Mouse (Mus musculus): ENCODE measurements around the gene Gsta2. TPM values are rescaled to one million over a fixed set of nuclear protein-coding genes. Genes with fewer than 3 reads are reported as not detected.

Gene Gsta2
- not detected in 2 replicates for polyA plus RNA-seq (2016; fragmentation: Nextera tagmentation; extraction: Ambion mirVana)

- no peaks in the 10 kb centered on the region for H3K4me1 ChIP-seq
- no peak within 1 kb of the TSS for H3K4me2 ChIP-seq (replicated peaks)
- no peaks in the 10 kb centered on the region for H3K36me3 ChIP-seq
- no peak for ATAC-seq (ENCODE audit: low FRiP score)
- no peak within 1 kb of the TSS for H3K4me3 ChIP-seq
- no peaks in the 10 kb centered on the region for H3K9me3 ChIP-seq (replicated peaks)
- no peak within 1 kb of the TSS for H3K27ac ChIP-seq
- H3K27me3 ChIP-seq = no peaks in the 10 kb centered on the region
- WGBS = 87% methylated on average over 8 of the region's 8 CpGs
- H3K9ac ChIP-seq = no peak within 1 kb of the TSS
Observed at GRCm38 (mm10) chr9:78355611-78356010, at the start of gene Gsta2. Gene Gsta2 (minus strand): TSS chr9:78355788.

DNA sequence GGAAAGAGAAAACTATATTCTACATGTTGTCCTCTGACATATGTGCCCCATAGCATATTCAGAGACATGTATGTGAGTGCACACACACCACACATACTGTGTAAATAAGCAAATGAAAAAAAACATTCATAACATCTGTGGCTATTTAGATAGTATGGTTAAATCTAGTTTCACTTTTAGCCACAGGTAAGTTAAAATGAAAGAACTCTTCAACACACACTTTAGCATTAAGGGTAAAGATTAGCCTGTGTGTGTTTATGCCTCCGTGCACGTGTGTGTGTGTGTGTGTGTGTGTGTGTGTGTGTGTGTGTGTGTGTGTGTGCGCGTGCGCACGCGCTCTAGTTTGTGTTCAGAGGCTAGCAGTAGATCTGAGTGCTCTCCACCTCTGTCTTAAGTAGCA is 46.0 kb upstream of the Gsta2 start:
- WGBS = 91% methylated on average over 7 of the region's 7 CpGs

DNA sequence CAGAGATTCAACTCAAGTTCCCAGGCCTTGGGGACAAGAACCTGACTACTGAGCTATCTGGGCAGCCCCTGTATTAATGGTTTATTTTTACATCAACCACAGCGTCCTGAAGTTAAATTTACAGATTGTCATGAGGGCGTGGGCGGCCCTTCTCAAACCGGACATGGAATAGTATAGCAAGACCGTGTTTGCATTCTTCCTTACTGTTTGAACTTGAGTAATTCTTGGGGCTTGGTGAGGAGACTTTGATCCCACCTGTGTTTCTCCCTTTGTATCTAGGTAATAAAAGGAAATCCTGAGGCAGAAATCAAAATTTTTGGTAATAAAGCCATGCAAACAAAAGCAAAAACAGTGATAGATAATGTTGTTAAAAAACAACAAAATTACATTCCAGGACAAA is 45.0 kb upstream of the Gsta2 start:
- no peak overlapping the region for H3K4me2 ChIP-seq (replicated peaks)
- no peak overlapping the region for H3K9ac ChIP-seq
- no peak for ATAC-seq (ENCODE audit: low FRiP score)
- H3K27me3 ChIP-seq = peaks cover 29% of the 10 kb centered on the region
- no peaks in the 10 kb centered on the region for H3K36me3 ChIP-seq
- H3K9me3 ChIP-seq (replicated peaks) = no peaks in the 10 kb centered on the region
- H3K4me3 ChIP-seq = no peak overlapping the region
- no peak overlapping the region for H3K27ac ChIP-seq
- H3K4me1 ChIP-seq = 0 out of 2 replicates have a peak, but pooled peaks cover 6% of the 10 kb centered on the region
- 89% methylated on average over 5 of the region's 5 CpGs for WGBS

More for the DNA sequence above, 46.0 kb upstream of the Gsta2 start:
- no peaks in the 10 kb centered on the region for H3K4me1 ChIP-seq
- H3K27me3 ChIP-seq = peaks cover 19% of the 10 kb centered on the region
- no peak overlapping the region for H3K27ac ChIP-seq
- H3K4me3 ChIP-seq = no peak overlapping the region
- ATAC-seq (ENCODE audit: low FRiP score) = no peak
- H3K9ac ChIP-seq = no peak overlapping the region
- no peaks in the 10 kb centered on the region for H3K9me3 ChIP-seq (replicated peaks)
- H3K4me2 ChIP-seq (replicated peaks) = no peak overlapping the region
- H3K36me3 ChIP-seq = no peaks in the 10 kb centered on the region

GRCm38 (mm10) chr9:78396517-78396916 is 40.9 kb upstream of the Gsta2 start:
- peaks cover 53% of the 10 kb centered on the region for H3K27me3 ChIP-seq

DNA sequence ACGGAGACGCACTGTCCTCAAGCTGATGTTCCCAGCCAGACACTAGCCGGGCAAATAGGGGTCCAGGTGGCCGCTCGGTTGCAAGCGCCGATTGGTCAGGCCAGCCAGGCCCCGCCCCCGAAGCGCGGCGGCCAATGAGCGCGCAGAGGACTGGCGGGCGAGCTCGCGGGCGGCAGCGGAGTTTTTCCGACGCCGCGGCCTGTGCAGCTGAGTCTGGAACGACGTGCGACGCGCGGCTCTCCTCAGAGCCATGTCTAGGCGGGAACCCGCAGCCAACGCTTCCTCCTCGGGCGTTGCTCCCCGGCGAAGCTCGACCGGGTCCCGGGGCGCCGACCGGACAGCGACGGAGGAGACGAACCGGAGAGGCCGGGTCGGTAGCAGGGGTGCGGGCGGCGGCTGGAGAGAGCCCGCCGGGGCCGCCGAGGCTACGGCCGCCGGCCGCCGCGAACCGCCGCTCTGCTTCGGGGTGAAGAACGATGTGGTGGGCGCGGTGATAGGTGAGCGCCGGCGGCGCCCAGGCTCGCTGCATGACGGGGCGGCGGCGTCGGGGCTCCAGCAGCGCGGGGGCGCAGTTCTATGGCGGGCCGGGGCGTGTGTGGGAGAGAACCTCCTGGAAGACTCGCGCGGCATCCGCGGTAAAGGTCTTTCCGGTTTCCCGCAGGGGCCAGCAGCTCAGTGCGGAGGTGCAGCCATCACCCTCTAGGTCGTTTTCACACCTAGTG is 40.2 kb upstream of the Gsta2 start, which contains the start of gene Ddx43:
TSS of gene Ddx43 (plus strand) at position 148 of the 722 bp plus-strand sequence.
- peak; percentile 96 for ATAC-seq (ENCODE audit: low FRiP score)
- Histone ChIP-seq H3K36me3 (no peaks in the 10 kb centered on the region), H3K4me1 (0 out of 2 replicates have a peak, but pooled peaks cover 8% of the 10 kb centered on the region), H3K9ac (peak within 1 kb of the TSS; percentile 44; the same call in 1 of the 2 replicates), H3K4me3 (peak within 1 kb of the TSS; percentile 43), H3K27me3 (peaks cover 53% of the 10 kb centered on the region), H3K27ac (no peak within 1 kb of the TSS), H3K4me2 (replicated peaks) (peak within 1 kb of the TSS; percentile 63), H3K9me3 (replicated peaks) (no peaks in the 10 kb centered on the region)
- 4% methylated on average over 90 of the region's 93 CpGs for WGBS

More at GRCm38 (mm10) chr9:78396517-78396916, 40.9 kb upstream of the Gsta2 start:
- H3K36me3 ChIP-seq = no peaks in the 10 kb centered on the region
- H3K4me3 ChIP-seq = no peak overlapping the region
- no peaks in the 10 kb centered on the region for H3K9me3 ChIP-seq (replicated peaks)
- WGBS = 67% methylated on average over 9 of the region's 9 CpGs
- ATAC-seq (ENCODE audit: low FRiP score) = no peak
- no peak overlapping the region for H3K9ac ChIP-seq
- no peak overlapping the region for H3K4me2 ChIP-seq (replicated peaks)
- H3K27ac ChIP-seq = no peak overlapping the region
- 0 out of 2 replicates have a peak, but pooled peaks cover 8% of the 10 kb centered on the region for H3K4me1 ChIP-seq

DNA sequence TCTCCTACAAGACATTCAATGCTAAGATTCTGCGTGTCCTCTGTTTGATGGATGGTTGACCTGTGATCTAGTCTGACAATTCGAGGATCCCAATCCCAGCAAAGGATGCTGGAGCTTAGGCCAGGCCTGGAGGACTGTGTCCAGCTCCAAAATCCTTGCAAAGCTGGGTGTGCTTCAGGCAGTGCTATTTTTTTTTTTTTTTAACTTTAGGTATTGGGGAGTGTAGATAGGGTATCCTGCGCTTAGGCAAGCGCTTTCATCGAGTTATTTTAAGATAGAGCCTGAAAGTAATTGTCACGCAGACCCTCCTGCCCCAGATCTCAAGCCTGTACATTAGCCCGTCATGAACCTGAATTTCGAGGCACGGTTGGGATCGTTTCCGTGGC is 39.6 kb upstream of the Gsta2 start:
- 38% methylated on average over 11 of the region's 11 CpGs for WGBS
- Histone ChIP-seq H3K27me3 (peaks cover 53% of the 10 kb centered on the region), H3K4me2 (replicated peaks) (peak overlapping the region; percentile 63)

GRCm38 (mm10) chr9:78394602-78395001 is 39.0 kb upstream of the Gsta2 start:
- 67% methylated on average over 7 of the region's 7 CpGs for WGBS
- Histone ChIP-seq H3K36me3 (no peaks in the 10 kb centered on the region), H3K9me3 (replicated peaks) (no peaks in the 10 kb centered on the region), H3K4me1 (0 out of 2 replicates have a peak, but pooled peaks cover 8% of the 10 kb centered on the region), H3K4me3 (no peak overlapping the region), H3K27me3 (peaks cover 53% of the 10 kb centered on the region), H3K9ac (no peak overlapping the region), H3K4me2 (replicated peaks) (no peak overlapping the region), H3K27ac (no peak overlapping the region)
- no peak for ATAC-seq (ENCODE audit: low FRiP score)

More for the DNA sequence above, 39.6 kb upstream of the Gsta2 start:
- H3K9ac ChIP-seq = no peak overlapping the region
- no peak for ATAC-seq (ENCODE audit: low FRiP score)
- H3K36me3 ChIP-seq = no peaks in the 10 kb centered on the region
- 0 out of 2 replicates have a peak, but pooled peaks cover 8% of the 10 kb centered on the region for H3K4me1 ChIP-seq
- peak overlapping the region; percentile 43 for H3K4me3 ChIP-seq
- H3K27ac ChIP-seq = no peak overlapping the region
- no peaks in the 10 kb centered on the region for H3K9me3 ChIP-seq (replicated peaks)

- Histone ChIP-seq H3K27me3 (peaks cover 53% of the 10 kb centered on the region), H3K4me3 (no peak overlapping the region), H3K4me1 (0 out of 2 replicates have a peak, but pooled peaks cover 8% of the 10 kb centered on the region), H3K27ac (no peak overlapping the region), H3K9me3 (replicated peaks) (no peaks in the 10 kb centered on the region), H3K9ac (no peak overlapping the region), H3K36me3 (no peaks in the 10 kb centered on the region), H3K4me2 (replicated peaks) (no peak overlapping the region)
- WGBS = 85% methylated on average over 10 of the region's 10 CpGs
- ATAC-seq (ENCODE audit: low FRiP score) = no peak
Observed at GRCm38 (mm10) chr9:78393741-78394140, 38.2 kb upstream of the Gsta2 start.

- WGBS = 70% methylated on average over 5 of the region's 5 CpGs
- ATAC-seq (ENCODE audit: low FRiP score) = no peak
- Histone ChIP-seq H3K9me3 (replicated peaks) (no peaks in the 10 kb centered on the region), H3K4me3 (no peak overlapping the region), H3K4me1 (no peaks in the 10 kb centered on the region), H3K27me3 (peaks cover 18% of the 10 kb centered on the region), H3K36me3 (no peaks in the 10 kb centered on the region), H3K27ac (no peak overlapping the region), H3K9ac (no peak overlapping the region), H3K4me2 (replicated peaks) (no peak overlapping the region)
Observed at GRCm38 (mm10) chr9:78389981-78390380, 34.4 kb upstream of the Gsta2 start.

GRCm38 (mm10) chr9:78386947-78387346 is 31.4 kb upstream of the Gsta2 start:
- Histone ChIP-seq H3K27ac (no peak overlapping the region), H3K4me2 (replicated peaks) (no peak overlapping the region), H3K9me3 (replicated peaks) (no peaks in the 10 kb centered on the region), H3K9ac (no peak overlapping the region), H3K36me3 (no peaks in the 10 kb centered on the region), H3K27me3 (peaks cover 3% of the 10 kb centered on the region; the same call in 1 of the 2 replicates), H3K4me1 (no peaks in the 10 kb centered on the region), H3K4me3 (no peak overlapping the region)
- ATAC-seq (ENCODE audit: low FRiP score) = no peak
- 81% methylated on average over 7 of the region's 7 CpGs for WGBS

DNA sequence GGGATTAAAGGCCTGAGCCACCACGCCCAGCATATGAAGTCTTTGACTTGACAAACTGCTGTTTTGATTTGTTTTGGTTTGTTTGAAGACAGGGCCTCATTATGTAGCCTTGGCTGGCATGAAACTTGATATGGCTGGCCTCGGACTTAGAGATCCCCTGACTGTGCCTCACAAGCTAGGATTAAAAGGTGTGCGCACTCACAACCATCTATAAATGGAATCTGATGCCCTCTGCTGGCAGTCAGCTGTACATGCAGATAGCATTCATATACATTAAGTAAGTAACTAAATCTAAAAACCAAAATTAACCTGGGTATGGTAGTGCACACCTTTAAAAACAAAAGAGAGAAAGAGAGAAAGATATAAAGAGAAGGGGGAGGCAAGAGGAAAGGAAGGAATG is 30.3 kb upstream of the Gsta2 start:
- no peaks in the 10 kb centered on the region for H3K4me1 ChIP-seq
- no peak overlapping the region for H3K4me3 ChIP-seq
- no peaks in the 10 kb centered on the region for H3K9me3 ChIP-seq (replicated peaks)
- H3K9ac ChIP-seq = no peak overlapping the region
- 53% methylated on average over 3 of the region's 3 CpGs for WGBS
- H3K4me2 ChIP-seq (replicated peaks) = no peak overlapping the region
- H3K36me3 ChIP-seq = no peaks in the 10 kb centered on the region
- H3K27ac ChIP-seq = no peak overlapping the region
- H3K27me3 ChIP-seq = no peaks in the 10 kb centered on the region
- ATAC-seq (ENCODE audit: low FRiP score) = no peak

GRCm38 (mm10) chr9:78378113-78378785 is 22.7 kb upstream of the Gsta2 start, which contains the start of gene Ooep:
Gene Ooep (minus strand): TSS chr9:78378725.
- H3K9ac ChIP-seq = peak within 1 kb of the TSS; percentile 54
- peak within 1 kb of the TSS; percentile 68 for H3K4me2 ChIP-seq (replicated peaks)
- 5% methylated on average over 23 of the region's 23 CpGs for WGBS
- H3K9me3 ChIP-seq (replicated peaks) = no peaks in the 10 kb centered on the region
- peak within 1 kb of the TSS; percentile 38 for H3K4me3 ChIP-seq
- no peaks in the 10 kb centered on the region; the same call in 1 of the 2 replicates for H3K27me3 ChIP-seq
- peaks cover 14% of the 10 kb centered on the region for H3K4me1 ChIP-seq
- peak; percentile 94 for ATAC-seq (ENCODE audit: low FRiP score)
- no peak within 1 kb of the TSS for H3K27ac ChIP-seq
- no peaks in the 10 kb centered on the region for H3K36me3 ChIP-seq

All from hindbrain, embryonic 12.5 days (tissue).